Mouse (Mus musculus) testis, adult 2 months (tissue): ENCODE measurements around the gene Dusp12. TPM values are rescaled to one million over a fixed set of nuclear protein-coding genes. Genes with fewer than 3 reads are reported as not detected.
A peak's percentile ranks its signal among the peaks of the same experiment; 100 is the strongest.

Experiments
- H3K27ac ChIP-seq: fragments of 200-500 bp; 2 replicates; pipeline ENCODE4 v1.5.1; 2012; ENCODE audit warnings: low read depth, low read length; ENCODE audit not compliant: control insufficient read depth, insufficient read depth
- H3K27me3 ChIP-seq: fragments of 200-500 bp; 2 replicates; pipeline ENCODE4 v1.6.1; 2012; ENCODE audit warnings: mild to moderate bottlenecking, low read length, moderate library complexity; ENCODE audit not compliant: control insufficient read depth, insufficient read depth
- H3K36me3 ChIP-seq: fragments of 200-500 bp; 2 replicates; pipeline ENCODE4 v1.6.1; 2012; ENCODE audit warnings: mild to moderate bottlenecking, low read length; ENCODE audit not compliant: control insufficient read depth, insufficient read depth
- H3K4me1 ChIP-seq: fragments of 200-500 bp; 2 replicates; pipeline ENCODE4 v1.6.1; 2012; ENCODE audit warnings: low read length; ENCODE audit not compliant: control insufficient read depth, insufficient read depth
- H3K4me3 ChIP-seq: fragments of 200-500 bp; 2 replicates; pipeline ENCODE4 v1.5.1; 2012; ENCODE audit warnings: low read depth, mild to moderate bottlenecking, low read length, moderate library complexity, mixed read lengths; ENCODE audit not compliant: control insufficient read depth
- CTCF ChIP-seq: fragments of 200-500 bp; IDR thresholded peaks from 2 replicates; pipeline ENCODE4 v1.5.1; 2012; ENCODE audit warnings: low read depth, mild to moderate bottlenecking, inconsistent platforms, low read length, moderate library complexity; ENCODE audit not compliant: control insufficient read depth, insufficient read depth, insufficient replicate concordance
- POLR2A ChIP-seq: fragments of 200-500 bp; IDR thresholded peaks from 2 replicates; pipeline ENCODE4 v1.6.1; 2012; ENCODE audit warnings: low read depth, mild to moderate bottlenecking, inconsistent platforms, low read length, moderate library complexity; ENCODE audit not compliant: control insufficient read depth
- polyA plus RNA-seq: library from polyadenylated mRNA; depleted of rRNA; stranded (reverse); fragments of >200 nt; gene quantifications from 2 replicates; pipeline ENCODE4 v1.2.3, GENCODE M21; 2012; rRNA removed

Dusp12 gene
- polyA plus RNA-seq, 1 experiment: 6.2 TPM

- Histone ChIP-seq H3K27ac (no peak overlapping the region), H3K4me1 (peaks cover 3% of the 10 kb centered on the region; the same call in 1 of the 2 replicates), H3K4me3 (no peak overlapping the region), H3K36me3 (no peaks in the 10 kb centered on the region), H3K27me3 (no peaks in the 10 kb centered on the region)
- TF ChIP-seq POLR2A (no peak), CTCF (peak; percentile 11; the same call in 1 of the 2 replicates)
Observed at GRCm38 (mm10) chr1:170844380-170844779, 41.0 kb downstream of the Dusp12 start.

- Histone ChIP-seq H3K4me1 (no peaks in the 10 kb centered on the region), H3K27ac (no peak overlapping the region), H3K27me3 (no peaks in the 10 kb centered on the region), H3K4me3 (no peak overlapping the region), H3K36me3 (peaks cover 1% of the 10 kb centered on the region; the same call in 1 of the 2 replicates)
- no peak for TF ChIP-seq CTCF
- TF ChIP-seq POLR2A: no peak
Observed at GRCm38 (mm10) chr1:170839685-170840084, 45.7 kb downstream of the Dusp12 start.

GRCm38 (mm10) chr1:170834756-170835155, 50.6 kb downstream of the Dusp12 start:
- Histone ChIP-seq H3K36me3 (peaks cover 1% of the 10 kb centered on the region; the same call in 1 of the 2 replicates), H3K4me1 (no peaks in the 10 kb centered on the region), H3K27ac (no peak overlapping the region), H3K27me3 (no peaks in the 10 kb centered on the region), H3K4me3 (no peak overlapping the region)
- TF ChIP-seq POLR2A: no peak
- no peak for TF ChIP-seq CTCF

GRCm38 (mm10) chr1:170829781-170830180, 55.6 kb downstream of the Dusp12 start:
- H3K27me3 ChIP-seq: no peaks in the 10 kb centered on the region
- H3K36me3 ChIP-seq: no peaks in the 10 kb centered on the region; the same call in 1 of the 2 replicates
- H3K27ac ChIP-seq: no peak overlapping the region
- H3K4me1 ChIP-seq: no peaks in the 10 kb centered on the region
- no peak for TF ChIP-seq POLR2A
- no peak for TF ChIP-seq CTCF
- H3K4me3 ChIP-seq: no peak overlapping the region

- no peak for TF ChIP-seq POLR2A
- no peak for TF ChIP-seq CTCF
- no peaks in the 10 kb centered on the region; the same call in 1 of the 2 replicates for H3K36me3 ChIP-seq
- H3K4me1 ChIP-seq: no peaks in the 10 kb centered on the region
- no peak overlapping the region for H3K4me3 ChIP-seq
- no peaks in the 10 kb centered on the region for H3K27me3 ChIP-seq
- H3K27ac ChIP-seq: no peak overlapping the region
Observed at GRCm38 (mm10) chr1:170829344-170829743, 56.0 kb downstream of the Dusp12 start.

Other genes starting within 250 kb of the Dusp12 start
- 5.3 and 6.4 TPM in 2 replicates for gene Olfml2b, start 241.0 kb downstream of the Dusp12 start, polyA plus RNA-seq
- 5.5 and 6.3 TPM in 2 replicates for gene Atf6, start 17.8 kb downstream of the Dusp12 start, polyA plus RNA-seq
- 0.99 and 1.5 TPM in 2 replicates for gene Gm26620, start 475 bp downstream of the Dusp12 start, polyA plus RNA-seq
- 0.16 and 0.23 TPM in 2 replicates for gene Fcrlb, start 27.4 kb upstream of the Dusp12 start, polyA plus RNA-seq
- gene Fcrla, start 42.0 kb upstream of the Dusp12 start, polyA plus RNA-seq: 5.2 and 5.9 TPM in 2 replicates
- 5.6 and 5.9 TPM in 2 replicates for gene Fcgr2b, start 91.0 kb upstream of the Dusp12 start, polyA plus RNA-seq
- gene Fcgr4, start 133.4 kb upstream of the Dusp12 start, polyA plus RNA-seq: not detected in 2 replicates
- gene Fcgr3, start 179.4 kb upstream of the Dusp12 start, polyA plus RNA-seq: 30.9 and 52.1 TPM in 2 replicates
- gene Cfap126, start 228.4 kb upstream of the Dusp12 start, polyA plus RNA-seq: 309 and 314 TPM in 2 replicates